Mouse (Mus musculus) hindbrain, embryonic 12.5 days (tissue): ENCODE results near the gene Hhat. TPM values are rescaled to one million over a fixed set of nuclear protein-coding genes. Genes with fewer than 3 reads are reported as not detected.
A peak's percentile ranks its signal among the peaks of the same experiment; 100 is the strongest.

Experiments used
- ATAC-seq: fragments of 200-750 bp; cut with Nextera tagmentation; 2 replicates; pipeline ENCODE4 v1.8.0; 2017; ENCODE audit warnings: moderate TSS enrichment; ENCODE audit not compliant: low FRiP score
- H3K27ac ChIP-seq: fragments of 300-500 bp; sonication (generic); 2 replicates; pipeline ENCODE4 v1.5.1; 2016; ENCODE audit warnings: mild to moderate bottlenecking
- H3K27me3 ChIP-seq: fragments of 300-500 bp; sonication (generic); 2 replicates; pipeline ENCODE4 v1.6.1; 2016; ENCODE audit warnings: mild to moderate bottlenecking
- H3K36me3 ChIP-seq: fragments of 300-500 bp; sonication (generic); 2 replicates; pipeline ENCODE4 v1.6.1; 2016; ENCODE audit warnings: mild to moderate bottlenecking
- H3K4me1 ChIP-seq: fragments of 300-500 bp; sonication (generic); 2 replicates; pipeline ENCODE4 v1.6.1; 2016
- H3K4me2 ChIP-seq: fragments of 300-500 bp; sonication (generic); replicated peaks from 2 replicates; pipeline ENCODE4 v1.6.1; 2016; ENCODE audit warnings: mild to moderate bottlenecking
- H3K4me3 ChIP-seq: fragments of 300-500 bp; sonication (generic); 2 replicates; pipeline ENCODE4 v1.5.1; 2016; ENCODE audit warnings: mild to moderate bottlenecking
- H3K9ac ChIP-seq: fragments of 300-500 bp; sonication (generic); 2 replicates; pipeline ENCODE4 v1.6.1; 2016; ENCODE audit warnings: mild to moderate bottlenecking, moderate library complexity
- H3K9me3 ChIP-seq: fragments of 300-500 bp; sonication (generic); replicated peaks from 2 replicates; pipeline ENCODE4 v1.6.1; 2016; ENCODE audit warnings: mild to moderate bottlenecking
- WGBS: fragments of 180-500 bp; shearing (Covaris S2); methylation state at CpG from one replicate; pipeline ENCODE4 v1.1.7; 2016; 5-methylcytosine and 5-hydroxymethylcytosine counted together
- polyA plus RNA-seq: library from polyadenylated mRNA; unstranded; fragments of >200 nt; fragmentation: Nextera tagmentation; extraction: Ambion mirVana; gene quantifications from 2 replicates; pipeline ENCODE4 v1.2.1, GENCODE M21; 2016

Hhat gene
- polyA plus RNA-seq, 1 experiment from 2014 or later, result 5.9 TPM

DNA sequence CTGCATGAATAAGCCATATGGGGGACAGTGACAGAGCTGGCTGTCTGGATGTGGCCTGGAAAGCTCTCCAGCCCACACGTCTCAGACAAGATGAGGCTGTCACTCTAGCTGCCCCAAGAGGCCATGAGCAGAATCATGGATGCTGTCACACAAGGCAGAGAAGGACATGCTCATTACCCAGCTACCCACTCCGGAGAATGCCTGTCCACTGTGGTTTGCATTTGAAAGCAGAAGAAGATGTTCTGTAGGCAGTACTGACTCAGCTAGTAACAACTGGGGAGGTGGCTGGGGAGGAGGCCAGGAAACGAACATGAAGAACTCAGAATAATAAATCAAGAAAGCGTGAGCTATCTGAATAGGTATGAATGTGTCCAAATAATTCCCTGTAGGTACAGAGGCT is 215.5 kb downstream of the Hhat start:
- H3K4me1 ChIP-seq, result peaks cover 15% of the 10 kb centered on the region; the same call in 1 of the 2 replicates
- WGBS, result 54% methylated on average over 4 of the region's 4 CpGs
- H3K9ac ChIP-seq, result no peak overlapping the region
- no peak overlapping the region for H3K27ac ChIP-seq
- H3K36me3 ChIP-seq, result no peaks in the 10 kb centered on the region
- H3K4me3 ChIP-seq, result no peak overlapping the region
- H3K4me2 ChIP-seq, result no peak overlapping the region
- H3K27me3 ChIP-seq, result no peaks in the 10 kb centered on the region
- ATAC-seq, result peak; percentile 26; the same call in 1 of the 2 replicates
- no peaks in the 10 kb centered on the region for H3K9me3 ChIP-seq

DNA sequence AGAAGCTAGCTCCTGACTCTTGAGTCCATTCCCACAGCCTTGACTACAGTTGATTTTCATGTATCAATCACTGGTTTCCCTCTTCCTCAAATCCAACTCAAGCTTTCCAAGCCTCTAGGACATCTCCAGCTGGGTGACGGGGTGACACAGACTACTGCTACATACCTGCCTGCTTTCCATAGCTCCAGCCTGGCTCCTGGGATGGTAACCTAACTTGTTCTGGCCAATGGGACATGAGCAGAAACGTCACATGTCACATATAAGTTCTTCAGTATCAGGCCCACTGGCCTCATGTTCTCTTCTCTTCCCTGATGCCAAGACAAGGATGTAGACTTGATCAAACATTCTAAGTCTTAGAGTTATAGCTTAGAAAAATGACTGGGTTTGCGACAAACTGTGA is 220.5 kb downstream of the Hhat start:
- Histone ChIP-seq H3K27ac (no peak overlapping the region), H3K4me1 (peaks cover 4% of the 10 kb centered on the region; the same call in 1 of the 2 replicates), H3K27me3 (no peaks in the 10 kb centered on the region), H3K36me3 (no peaks in the 10 kb centered on the region), H3K9ac (no peak overlapping the region), H3K9me3 (no peaks in the 10 kb centered on the region), H3K4me3 (no peak overlapping the region), H3K4me2 (no peak overlapping the region)
- 95% methylated on average over 3 of the region's 3 CpGs for WGBS
- no peak for ATAC-seq

DNA sequence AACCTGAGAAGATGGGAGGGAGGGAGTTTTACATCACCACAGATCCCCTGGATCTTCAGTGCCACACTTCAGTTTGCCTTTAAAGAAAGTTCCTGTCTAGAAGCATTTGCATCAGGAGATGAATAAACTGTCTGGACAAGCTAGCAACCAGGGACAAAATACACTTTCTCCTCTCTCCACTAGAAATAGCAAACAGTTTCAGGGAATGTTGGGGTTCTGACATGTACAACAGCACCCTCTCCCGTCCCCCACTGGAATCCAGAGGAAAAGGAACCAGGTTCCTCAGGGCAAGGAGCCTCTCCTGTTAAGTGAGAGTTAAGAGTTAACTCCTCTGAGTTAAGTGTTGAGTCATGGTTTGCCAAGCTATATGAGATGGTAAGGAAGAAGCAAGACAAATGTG is 224.2 kb downstream of the Hhat start:
- Histone ChIP-seq H3K4me3 (no peak overlapping the region), H3K9me3 (no peaks in the 10 kb centered on the region), H3K27ac (no peak overlapping the region), H3K4me1 (peaks cover 4% of the 10 kb centered on the region; the same call in 1 of the 2 replicates), H3K27me3 (no peaks in the 10 kb centered on the region), H3K9ac (no peak overlapping the region), H3K36me3 (no peaks in the 10 kb centered on the region), H3K4me2 (no peak overlapping the region)
- 29% methylated on average over 1 of the region's 1 CpGs for WGBS
- ATAC-seq, result no peak

DNA sequence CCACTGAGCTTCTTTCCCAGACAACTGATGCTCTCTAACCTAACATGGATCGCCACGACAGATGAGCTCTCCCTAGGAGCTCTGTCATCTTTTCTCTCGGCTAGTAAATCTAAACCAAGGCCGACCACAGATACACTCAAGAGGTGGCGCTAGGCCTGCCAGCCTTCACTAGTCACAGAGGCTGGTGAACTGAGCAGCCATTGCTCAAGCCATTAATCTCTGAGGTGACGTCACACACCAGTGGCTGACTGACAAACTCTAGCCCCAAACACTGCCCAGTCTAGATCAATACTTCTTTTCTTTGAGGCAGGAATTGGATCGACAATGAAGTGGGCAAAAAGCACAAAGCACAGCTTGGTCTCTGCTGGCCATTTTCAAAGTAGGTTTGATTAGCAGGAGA is 226.1 kb downstream of the Hhat start:
- no peak overlapping the region for H3K4me2 ChIP-seq
- no peak for ATAC-seq

DNA sequence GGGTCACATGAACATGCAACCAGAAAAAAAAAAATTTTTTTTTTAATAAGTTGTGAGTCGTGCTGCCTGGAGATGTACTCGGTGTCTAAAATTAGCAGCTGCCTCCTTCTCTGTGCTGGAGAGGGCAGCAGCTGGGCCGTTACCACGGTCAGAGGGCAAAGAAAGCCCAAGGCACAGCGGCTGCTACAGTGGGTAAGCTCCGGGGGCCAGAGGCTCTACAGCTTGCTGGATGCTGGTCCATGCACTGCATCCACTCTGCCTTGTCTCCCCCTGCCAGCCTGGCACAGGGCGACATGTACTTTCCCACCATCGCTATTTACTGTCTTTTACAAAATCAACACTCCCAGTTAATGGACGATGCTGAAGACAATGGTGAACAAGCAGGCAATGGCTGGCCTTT is 226.9 kb downstream of the Hhat start:
- peak; percentile 78 for ATAC-seq
- Histone ChIP-seq H3K9me3 (no peaks in the 10 kb centered on the region), H3K4me2 (no peak overlapping the region), H3K9ac (no peak overlapping the region), H3K36me3 (no peaks in the 10 kb centered on the region), H3K27me3 (no peaks in the 10 kb centered on the region), H3K4me3 (no peak overlapping the region), H3K27ac (no peak overlapping the region), H3K4me1 (peaks cover 4% of the 10 kb centered on the region; the same call in 1 of the 2 replicates)
- 51% methylated on average over 9 of the region's 9 CpGs for WGBS

More for the DNA sequence above, 226.1 kb downstream of the Hhat start:
- WGBS, result 52% methylated on average over 7 of the region's 7 CpGs
- no peaks in the 10 kb centered on the region for H3K27me3 ChIP-seq
- no peak overlapping the region for H3K9ac ChIP-seq
- H3K4me3 ChIP-seq, result no peak overlapping the region
- no peak overlapping the region for H3K27ac ChIP-seq
- H3K9me3 ChIP-seq, result no peaks in the 10 kb centered on the region
- peaks cover 4% of the 10 kb centered on the region; the same call in 1 of the 2 replicates for H3K4me1 ChIP-seq
- no peaks in the 10 kb centered on the region for H3K36me3 ChIP-seq

DNA sequence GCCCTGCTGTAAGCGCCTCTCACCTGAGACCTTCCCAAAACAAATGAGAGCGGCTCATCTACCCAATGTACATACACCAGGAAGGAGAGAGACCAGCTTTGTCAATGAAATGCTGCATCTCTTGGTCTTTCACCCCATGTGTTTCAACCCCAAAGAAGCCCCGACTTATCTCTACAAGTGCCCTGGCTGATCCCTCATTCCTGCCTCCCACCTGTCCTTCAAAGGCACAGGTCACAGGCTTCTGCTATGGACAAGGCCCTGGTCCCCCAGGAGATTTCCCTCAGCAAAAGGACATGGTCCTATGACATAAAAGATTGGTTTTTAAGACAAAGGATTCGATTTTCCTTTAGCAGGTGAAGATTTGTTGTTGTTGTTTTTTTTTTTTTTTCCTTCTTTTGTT is 227.3 kb downstream of the Hhat start:
- H3K4me3 ChIP-seq, result no peak overlapping the region
- H3K36me3 ChIP-seq, result no peaks in the 10 kb centered on the region
- no peak overlapping the region for H3K4me2 ChIP-seq
- H3K9me3 ChIP-seq, result no peaks in the 10 kb centered on the region
- no peak for ATAC-seq
- 86% methylated on average over 4 of the region's 4 CpGs for WGBS
- H3K27me3 ChIP-seq, result no peaks in the 10 kb centered on the region
- H3K27ac ChIP-seq, result no peak overlapping the region
- H3K9ac ChIP-seq, result no peak overlapping the region
- peaks cover 4% of the 10 kb centered on the region; the same call in 1 of the 2 replicates for H3K4me1 ChIP-seq

GRCm38 (mm10) chr1:192542093-192542492 is 228.9 kb downstream of the Hhat start:
- Histone ChIP-seq H3K4me3 (no peak overlapping the region), H3K9me3 (no peaks in the 10 kb centered on the region), H3K27me3 (no peaks in the 10 kb centered on the region), H3K27ac (no peak overlapping the region), H3K4me2 (no peak overlapping the region), H3K36me3 (no peaks in the 10 kb centered on the region), H3K4me1 (peaks cover 4% of the 10 kb centered on the region; the same call in 1 of the 2 replicates), H3K9ac (no peak overlapping the region)
- WGBS, result 79% methylated on average over 2 of the region's 2 CpGs
- no peak for ATAC-seq

DNA sequence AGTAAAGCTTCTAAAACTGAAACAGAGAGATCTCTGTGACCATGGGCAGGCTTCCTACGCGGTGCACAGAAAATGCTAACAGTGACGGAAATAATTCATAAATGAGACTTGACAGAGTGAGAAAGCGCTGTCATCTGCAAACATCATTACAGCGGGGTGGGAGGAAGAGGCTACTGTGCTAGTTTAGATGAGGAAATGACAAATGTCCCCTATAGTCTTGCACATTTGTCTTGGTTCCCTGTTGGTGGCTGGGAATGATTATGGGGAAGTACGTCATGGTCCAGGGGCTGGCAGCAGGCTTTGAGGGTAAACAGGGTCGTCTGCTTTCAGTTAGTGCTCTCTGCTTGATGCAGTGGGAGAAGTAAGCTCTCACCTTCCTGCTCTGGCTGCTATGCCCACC is 233.9 kb downstream of the Hhat start:
- ATAC-seq, result no peak
- Histone ChIP-seq H3K36me3 (no peaks in the 10 kb centered on the region), H3K4me3 (no peak overlapping the region), H3K4me2 (no peak overlapping the region), H3K27ac (no peak overlapping the region), H3K27me3 (no peaks in the 10 kb centered on the region), H3K9me3 (no peaks in the 10 kb centered on the region), H3K9ac (no peak overlapping the region), H3K4me1 (peaks cover 2% of the 10 kb centered on the region; the same call in 1 of the 2 replicates)
- WGBS, result 66% methylated on average over 7 of the region's 7 CpGs

DNA sequence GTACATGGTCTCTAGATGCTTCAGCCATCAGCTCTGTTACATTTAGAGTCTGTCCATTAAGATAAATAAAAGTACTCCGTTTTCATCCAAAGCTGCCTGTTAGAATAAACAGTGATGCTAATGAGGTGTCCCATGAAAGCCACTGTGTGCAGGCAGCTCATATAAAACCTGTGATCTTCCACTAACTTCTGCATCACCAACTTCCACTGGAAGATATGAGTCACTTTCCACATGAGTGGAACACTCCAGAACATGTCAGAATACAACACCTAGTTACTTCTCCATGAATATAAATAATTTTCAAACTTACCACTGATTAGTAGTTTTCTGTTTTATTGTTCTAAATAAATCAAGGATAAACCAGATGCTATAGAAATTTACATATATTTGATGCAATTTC is 234.6 kb downstream of the Hhat start:
- 71% methylated on average over 1 of the region's 1 CpGs for WGBS
- ATAC-seq, result no peak
- no peaks in the 10 kb centered on the region for H3K4me1 ChIP-seq
- no peaks in the 10 kb centered on the region for H3K9me3 ChIP-seq
- H3K4me2 ChIP-seq, result no peak overlapping the region
- H3K27me3 ChIP-seq, result no peaks in the 10 kb centered on the region
- H3K36me3 ChIP-seq, result no peaks in the 10 kb centered on the region
- H3K27ac ChIP-seq, result no peak overlapping the region
- no peak overlapping the region for H3K4me3 ChIP-seq
- no peak overlapping the region for H3K9ac ChIP-seq

DNA sequence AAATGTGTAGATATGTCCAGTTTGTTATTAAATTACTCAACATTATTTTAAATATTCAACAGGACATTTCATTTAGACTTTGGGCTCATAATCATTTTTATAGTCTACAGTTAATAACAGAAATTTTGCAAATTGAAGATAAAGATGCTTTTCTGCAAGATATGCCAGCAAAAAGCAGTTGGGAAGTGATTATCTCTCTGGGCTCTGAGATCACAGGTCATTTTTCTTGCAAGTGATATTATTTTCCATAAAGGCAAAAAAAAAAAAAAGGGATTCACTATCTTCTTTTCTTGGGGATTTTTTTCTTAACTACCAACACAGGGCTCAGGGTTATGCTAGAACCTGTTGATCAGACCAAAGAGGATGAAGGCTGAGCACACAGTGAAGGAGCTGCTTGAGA is 238.0 kb downstream of the Hhat start:
- Histone ChIP-seq H3K4me1 (no peaks in the 10 kb centered on the region), H3K4me3 (no peak overlapping the region), H3K27ac (no peak overlapping the region), H3K9ac (no peak overlapping the region), H3K27me3 (no peaks in the 10 kb centered on the region), H3K36me3 (no peaks in the 10 kb centered on the region), H3K4me2 (no peak overlapping the region), H3K9me3 (no peaks in the 10 kb centered on the region)
- no peak for ATAC-seq

DNA sequence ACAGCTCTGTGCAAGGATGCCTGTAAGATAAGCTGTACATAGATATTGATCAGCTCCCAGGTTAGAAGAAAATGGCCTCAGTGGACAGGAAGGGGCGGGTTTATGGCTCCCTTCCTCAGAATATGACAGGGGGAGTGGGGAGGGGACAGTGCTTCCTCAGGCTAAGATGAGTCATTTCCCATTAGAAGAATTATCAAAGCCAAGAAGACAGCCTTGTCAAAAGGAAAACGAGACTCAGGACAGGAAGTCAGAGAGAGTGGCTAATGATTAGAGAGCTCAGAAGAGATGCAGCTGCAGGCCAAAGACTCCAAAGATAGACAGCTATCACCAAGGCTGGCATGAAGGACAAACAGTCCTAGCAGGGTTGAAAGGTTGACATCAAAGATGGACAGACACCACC is 238.8 kb downstream of the Hhat start:
- Histone ChIP-seq H3K27me3 (no peaks in the 10 kb centered on the region), H3K9ac (no peak overlapping the region), H3K27ac (no peak overlapping the region), H3K4me3 (no peak overlapping the region), H3K9me3 (no peaks in the 10 kb centered on the region), H3K4me1 (0 out of 2 replicates have a peak, but pooled peaks cover 3% of the 10 kb centered on the region), H3K4me2 (no peak overlapping the region), H3K36me3 (no peaks in the 10 kb centered on the region)
- no peak for ATAC-seq
- WGBS, result 61% methylated on average over 2 of the region's 2 CpGs

DNA sequence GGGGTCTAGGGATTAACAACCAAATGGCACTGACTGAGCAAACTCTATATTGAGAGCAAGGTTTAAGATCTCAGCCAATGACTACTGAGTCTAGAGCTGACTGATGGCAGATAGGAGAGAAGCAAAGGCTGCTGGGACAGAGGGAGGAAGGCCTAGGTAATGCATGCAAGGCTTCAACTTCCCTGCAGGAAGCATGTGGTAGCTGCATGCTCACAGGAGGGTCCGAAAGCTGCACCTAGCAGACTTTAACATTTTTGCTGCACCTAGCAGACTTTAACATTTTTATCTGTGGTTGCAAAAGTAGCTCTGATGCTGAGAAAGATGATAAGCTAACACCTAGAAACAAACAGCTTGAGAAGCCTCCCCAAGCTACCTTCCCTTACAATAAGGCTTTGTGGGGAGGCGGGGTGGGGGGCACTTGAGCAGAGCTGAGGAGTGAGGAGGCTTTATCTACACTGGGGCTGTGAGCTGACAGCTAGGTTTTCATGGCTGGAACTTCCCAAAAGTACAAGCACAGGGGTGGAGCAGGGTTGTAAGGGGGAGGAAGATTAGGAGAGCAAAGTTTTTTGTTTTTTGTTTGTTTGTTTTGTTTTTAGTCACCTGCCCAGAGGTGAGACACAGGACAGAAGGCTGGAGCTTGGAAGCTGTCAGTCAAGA is 239.4 kb downstream of the Hhat start:
- Histone ChIP-seq H3K4me2 (no peak overlapping the region), H3K4me3 (no peak overlapping the region), H3K4me1 (0 out of 2 replicates have a peak, but pooled peaks cover 3% of the 10 kb centered on the region), H3K27me3 (no peaks in the 10 kb centered on the region), H3K27ac (no peak overlapping the region), H3K36me3 (no peaks in the 10 kb centered on the region), H3K9me3 (no peaks in the 10 kb centered on the region), H3K9ac (no peak overlapping the region)
- 81% methylated on average over 2 of the region's 2 CpGs for WGBS
- ATAC-seq, result no peak

DNA sequence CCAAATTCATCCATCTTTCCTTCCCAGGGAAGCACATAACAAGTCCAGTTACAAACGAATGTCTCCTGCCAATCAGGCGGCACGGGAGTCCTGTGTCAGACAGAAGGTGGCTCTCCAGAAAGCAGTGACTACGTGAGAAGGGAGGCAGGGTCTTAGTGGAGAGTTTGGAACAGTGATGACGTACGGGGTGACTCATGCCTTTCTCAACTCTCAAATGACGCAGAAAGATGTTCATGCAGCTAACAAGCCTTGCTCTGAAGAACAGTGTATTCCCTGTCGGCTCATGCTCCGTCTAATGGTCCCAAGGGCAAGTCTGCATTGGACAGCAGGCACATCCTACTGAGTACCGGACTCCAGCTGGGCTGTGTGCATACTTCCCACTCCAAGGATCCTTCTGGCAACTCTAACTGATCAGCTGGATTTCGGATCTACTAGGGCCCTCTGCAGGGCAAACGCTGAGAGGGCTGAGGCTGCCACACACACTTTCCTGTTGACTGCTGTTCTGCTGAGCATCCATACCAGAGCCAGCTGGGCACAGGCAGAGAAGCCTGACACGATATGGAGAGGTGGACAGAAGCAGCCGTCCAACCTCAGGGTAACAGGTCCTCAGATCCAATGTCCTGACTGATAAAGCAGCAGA is 245.2 kb downstream of the Hhat start:
- peaks cover 38% of the 10 kb centered on the region for H3K4me1 ChIP-seq
- no peak overlapping the region for H3K27ac ChIP-seq
- H3K36me3 ChIP-seq, result no peaks in the 10 kb centered on the region
- no peak overlapping the region for H3K9ac ChIP-seq
- H3K9me3 ChIP-seq, result no peaks in the 10 kb centered on the region
- no peak overlapping the region for H3K4me3 ChIP-seq
- peaks cover 3% of the 10 kb centered on the region; the same call in 1 of the 2 replicates for H3K27me3 ChIP-seq
- WGBS, result 68% methylated on average over 14 of the region's 14 CpGs
- ATAC-seq, result no peak
- no peak overlapping the region for H3K4me2 ChIP-seq
